Mouse (Mus musculus): ENCODE data around the gene Gpr161. TPM values are rescaled to one million over a fixed set of nuclear protein-coding genes. Genes with fewer than 3 reads are reported as not detected.

The Gpr161 gene
- polyA plus RNA-seq, 1 experiment from 2014 or later, result 4.7 TPM

- no peaks in the 10 kb centered on the region for H3K27me3 ChIP-seq (replicated peaks; ENCODE audit: control insufficient read depth, insufficient read depth, low read length)
- H3K4me3 ChIP-seq (ENCODE audit: low read depth, low read length), result no peak overlapping the region
- no peaks in the 10 kb centered on the region for H3K4me1 ChIP-seq (ENCODE audit: control insufficient read depth, insufficient read depth, low read length)
- H3K36me3 ChIP-seq (ENCODE audit: control insufficient read depth, insufficient read depth, low read length), result no peaks in the 10 kb centered on the region
- H3K4me2 ChIP-seq (ENCODE audit: low read length), result no peak overlapping the region
- ATAC-seq, result no peak
- H3K9ac ChIP-seq (ENCODE audit: low read length), result no peak overlapping the region
- H3K9me3 ChIP-seq (replicated peaks; ENCODE audit: control insufficient read depth, low read length), result no peaks in the 10 kb centered on the region
- no peak overlapping the region for H3K27ac ChIP-seq (ENCODE audit: low read depth, low read length)
- no peak for DNase-seq (ENCODE audit: low spot score)
- 89% methylated on average over 2 of the region's 2 CpGs for whole genome bisulfite sequencing
Measured at GRCm38 (mm10) chr1:165363271-165363670, 67.7 kb downstream of the Gpr161 start.

DNA sequence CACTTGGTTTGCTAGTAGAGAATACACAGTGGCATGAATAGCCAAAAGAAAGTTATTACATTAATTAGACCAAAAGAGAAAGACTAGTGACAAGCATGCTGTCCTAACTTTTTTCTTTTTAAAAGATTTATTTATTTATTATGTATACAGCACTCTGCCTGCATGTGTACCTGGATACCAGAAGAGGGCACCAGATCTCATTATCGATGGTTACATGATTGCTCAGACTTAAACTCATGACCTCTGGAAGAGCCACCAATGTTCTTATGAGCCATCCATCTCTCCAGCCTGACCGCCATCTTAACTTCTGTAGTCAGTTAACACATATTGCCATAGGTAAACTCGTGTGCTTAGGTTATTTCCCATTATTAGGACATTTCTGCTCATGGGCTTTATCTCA, 69.5 kb downstream of the Gpr161 start:
- Histone ChIP-seq H3K4me3 (ENCODE audit: low read depth, low read length) (no peak overlapping the region), H3K9me3 (replicated peaks; ENCODE audit: control insufficient read depth, low read length) (no peaks in the 10 kb centered on the region), H3K4me2 (ENCODE audit: low read length) (no peak overlapping the region), H3K4me1 (ENCODE audit: control insufficient read depth, insufficient read depth, low read length) (no peaks in the 10 kb centered on the region), H3K9ac (ENCODE audit: low read length) (no peak overlapping the region), H3K27ac (ENCODE audit: low read depth, low read length) (no peak overlapping the region), H3K27me3 (replicated peaks; ENCODE audit: control insufficient read depth, insufficient read depth, low read length) (no peaks in the 10 kb centered on the region), H3K36me3 (ENCODE audit: control insufficient read depth, insufficient read depth, low read length) (no peaks in the 10 kb centered on the region)
- WGBS, result 95% methylated on average over 3 of the region's 3 CpGs
- ATAC-seq, result no peak
- DNase-seq (ENCODE audit: low spot score), result no peak

DNA sequence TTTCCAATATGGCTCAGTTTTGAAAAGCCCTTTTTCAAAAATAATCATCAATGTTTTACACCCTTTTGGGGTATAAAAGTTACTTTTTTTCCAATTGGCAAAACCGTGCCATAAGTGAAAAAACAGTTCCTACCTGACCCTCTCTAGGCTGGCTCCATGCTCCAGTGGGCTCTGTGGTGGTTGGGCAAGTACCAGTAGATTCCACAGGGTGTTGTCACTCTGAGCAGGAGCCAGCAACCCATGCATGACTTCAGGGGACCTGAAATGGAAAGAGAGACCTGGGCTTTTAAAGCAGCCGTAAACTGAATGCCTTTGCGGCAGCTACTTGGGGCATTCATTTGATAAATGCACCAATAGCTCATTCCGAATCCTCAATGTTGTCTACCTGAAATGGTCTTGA, 75.4 kb downstream of the Gpr161 start:
- Histone ChIP-seq H3K4me1 (ENCODE audit: control insufficient read depth, insufficient read depth, low read length) (no peaks in the 10 kb centered on the region), H3K4me2 (ENCODE audit: low read length) (no peak overlapping the region), H3K9ac (ENCODE audit: low read length) (no peak overlapping the region), H3K9me3 (replicated peaks; ENCODE audit: control insufficient read depth, low read length) (no peaks in the 10 kb centered on the region), H3K36me3 (ENCODE audit: control insufficient read depth, insufficient read depth, low read length) (no peaks in the 10 kb centered on the region), H3K27ac (ENCODE audit: low read depth, low read length) (no peak overlapping the region), H3K27me3 (replicated peaks; ENCODE audit: control insufficient read depth, insufficient read depth, low read length) (no peaks in the 10 kb centered on the region), H3K4me3 (ENCODE audit: low read depth, low read length) (no peak overlapping the region)
- DNase-seq (ENCODE audit: low spot score), result no peak
- WGBS, result 94% methylated on average over 4 of the region's 4 CpGs
- no peak for ATAC-seq

DNA sequence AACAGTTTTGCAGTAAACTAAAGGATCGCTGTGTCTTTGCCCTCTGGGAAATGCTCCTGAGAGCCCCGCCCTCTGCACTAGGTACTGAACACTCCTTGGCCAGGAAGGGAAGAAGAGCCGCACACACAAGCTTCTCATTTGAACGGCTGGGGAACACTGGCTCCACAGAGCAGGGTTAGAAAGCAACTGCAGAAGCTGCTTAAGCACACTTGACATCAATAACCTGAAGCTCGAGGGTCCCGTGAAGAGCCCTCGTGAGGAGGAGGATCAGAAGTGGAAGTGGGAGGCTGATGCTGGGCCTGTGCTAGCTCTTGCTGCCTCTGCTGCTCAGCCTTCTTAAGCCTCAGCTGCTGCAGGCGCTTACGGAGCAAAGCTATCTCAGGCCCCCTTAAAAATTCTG, 78.2 kb downstream of the Gpr161 start:
- DNase-seq (ENCODE audit: low spot score), result peak; percentile 16
- no peak for ATAC-seq
- Histone ChIP-seq H3K9me3 (replicated peaks; ENCODE audit: control insufficient read depth, low read length) (no peaks in the 10 kb centered on the region), H3K9ac (ENCODE audit: low read length) (no peak overlapping the region), H3K36me3 (ENCODE audit: control insufficient read depth, insufficient read depth, low read length) (no peaks in the 10 kb centered on the region), H3K4me2 (ENCODE audit: low read length) (no peak overlapping the region), H3K27ac (ENCODE audit: low read depth, low read length) (no peak overlapping the region), H3K27me3 (replicated peaks; ENCODE audit: control insufficient read depth, insufficient read depth, low read length) (no peaks in the 10 kb centered on the region), H3K4me1 (ENCODE audit: control insufficient read depth, insufficient read depth, low read length) (no peaks in the 10 kb centered on the region), H3K4me3 (ENCODE audit: low read depth, low read length) (no peak overlapping the region)
- WGBS, result 72% methylated on average over 9 of the region's 9 CpGs

Other genes starting within 250 kb of the Gpr161 start
- 0.07 and 0.13 TPM in 2 replicates for gene Tbx19, start 135.0 kb upstream of the Gpr161 start, polyA plus RNA-seq (2014; fragmentation: Nextera tagmentation; extraction: Ambion mirVana)
- gene Sft2d2, start 101.4 kb upstream of the Gpr161 start, polyA plus RNA-seq (2014; fragmentation: Nextera tagmentation; extraction: Ambion mirVana), result 6.7 and 7.6 TPM in 2 replicates
- gene Tiprl, start 58.8 kb upstream of the Gpr161 start, polyA plus RNA-seq (2014; fragmentation: Nextera tagmentation; extraction: Ambion mirVana), result 154 and 165 TPM in 2 replicates
- gene Dcaf6, start 164.7 kb downstream of the Gpr161 start, polyA plus RNA-seq (2014; fragmentation: Nextera tagmentation; extraction: Ambion mirVana), result 13.4 and 17.1 TPM in 2 replicates
- 190 and 197 TPM in 2 replicates for gene Mpc2, start 164.8 kb downstream of the Gpr161 start, polyA plus RNA-seq (2014; fragmentation: Nextera tagmentation; extraction: Ambion mirVana)
- 0.05 and 0.14 TPM in 2 replicates for gene Adcy10, start 189.4 kb downstream of the Gpr161 start, polyA plus RNA-seq (2014; fragmentation: Nextera tagmentation; extraction: Ambion mirVana)